Mouse (Mus musculus): ENCODE measurements around the gene Ikzf3. TPM values are rescaled to one million over a fixed set of nuclear protein-coding genes. Genes with fewer than 3 reads are reported as not detected.

Ikzf3 gene
- polyA plus RNA-seq, 1 experiment from 2014 or later: 1.2 TPM

GRCm38 (mm10) chr11:98542553-98542952, 3.3 kb downstream of the Ikzf3 start:
- Histone ChIP-seq H3K27ac (no peak overlapping the region), H3K9me3 (no peaks in the 10 kb centered on the region), H3K36me3 (no peaks in the 10 kb centered on the region), H3K4me3 (no peak overlapping the region), H3K9ac (no peak overlapping the region), H3K4me2 (no peak overlapping the region), H3K4me1 (peaks cover 8% of the 10 kb centered on the region), H3K27me3 (peaks cover 57% of the 10 kb centered on the region)
- ATAC-seq (ENCODE audit: borderline replicate concordance, extremely low read depth, low FRiP score, low TSS enrichment): no peak
- 66% methylated on average over 8 of the region's 8 CpGs for WGBS

GRCm38 (mm10) chr11:98540319-98540718, 5.5 kb downstream of the Ikzf3 start:
- no peak for ATAC-seq (ENCODE audit: borderline replicate concordance, extremely low read depth, low FRiP score, low TSS enrichment)
- WGBS: 76% methylated on average over 5 of the region's 5 CpGs
- H3K27me3 ChIP-seq: peaks cover 34% of the 10 kb centered on the region

GRCm38 (mm10) chr11:98537480-98538034, 8.3 kb downstream of the Ikzf3 start:
- Histone ChIP-seq H3K4me3 (no peak overlapping the region), H3K9ac (no peak overlapping the region), H3K4me2 (no peak overlapping the region), H3K36me3 (no peaks in the 10 kb centered on the region), H3K27ac (no peak overlapping the region), H3K27me3 (peaks cover 18% of the 10 kb centered on the region), H3K4me1 (no peaks in the 10 kb centered on the region), H3K9me3 (no peaks in the 10 kb centered on the region)
- no peak for ATAC-seq (ENCODE audit: borderline replicate concordance, extremely low read depth, low FRiP score, low TSS enrichment)

More at GRCm38 (mm10) chr11:98540319-98540718, 5.5 kb downstream of the Ikzf3 start:
- H3K4me2 ChIP-seq: no peak overlapping the region
- no peaks in the 10 kb centered on the region for H3K9me3 ChIP-seq
- H3K4me3 ChIP-seq: no peak overlapping the region
- peaks cover 2% of the 10 kb centered on the region for H3K4me1 ChIP-seq
- H3K27ac ChIP-seq: no peak overlapping the region
- H3K36me3 ChIP-seq: no peaks in the 10 kb centered on the region
- no peak overlapping the region for H3K9ac ChIP-seq

- Histone ChIP-seq H3K9me3 (no peaks in the 10 kb centered on the region), H3K27me3 (no peaks in the 10 kb centered on the region), H3K4me2 (no peak overlapping the region), H3K9ac (no peak overlapping the region), H3K4me3 (no peak overlapping the region), H3K36me3 (no peaks in the 10 kb centered on the region), H3K27ac (no peak overlapping the region), H3K4me1 (no peaks in the 10 kb centered on the region)
- ATAC-seq (ENCODE audit: borderline replicate concordance, extremely low read depth, low FRiP score, low TSS enrichment): no peak
- 72% methylated on average over 10 of the region's 10 CpGs for WGBS
Observed at GRCm38 (mm10) chr11:98526824-98527461, 18.9 kb downstream of the Ikzf3 start.

- no peaks in the 10 kb centered on the region for H3K9me3 ChIP-seq
- H3K4me3 ChIP-seq: no peak overlapping the region
- H3K4me2 ChIP-seq: no peak overlapping the region
- ATAC-seq (ENCODE audit: borderline replicate concordance, extremely low read depth, low FRiP score, low TSS enrichment): no peak
- no peaks in the 10 kb centered on the region for H3K27me3 ChIP-seq
- H3K4me1 ChIP-seq: no peaks in the 10 kb centered on the region
- H3K27ac ChIP-seq: no peak overlapping the region
- H3K9ac ChIP-seq: no peak overlapping the region
- WGBS: 45% methylated on average over 4 of the region's 4 CpGs
- H3K36me3 ChIP-seq: no peaks in the 10 kb centered on the region
Observed at GRCm38 (mm10) chr11:98525140-98525539, 20.7 kb downstream of the Ikzf3 start.

GRCm38 (mm10) chr11:98520468-98520867, 25.4 kb downstream of the Ikzf3 start:
- WGBS: 21% methylated on average over 10 of the region's 10 CpGs
- no peaks in the 10 kb centered on the region for H3K27me3 ChIP-seq
- H3K27ac ChIP-seq: 0 out of 2 replicates have a peak overlapping the region, but pooled peaks have one; percentile 44
- no peaks in the 10 kb centered on the region for H3K9me3 ChIP-seq
- H3K4me2 ChIP-seq: no peak overlapping the region
- no peaks in the 10 kb centered on the region for H3K36me3 ChIP-seq
- no peak for ATAC-seq (ENCODE audit: borderline replicate concordance, extremely low read depth, low FRiP score, low TSS enrichment)
- H3K9ac ChIP-seq: no peak overlapping the region
- no peaks in the 10 kb centered on the region for H3K4me1 ChIP-seq
- no peak overlapping the region for H3K4me3 ChIP-seq

GRCm38 (mm10) chr11:98513356-98513936, 32.4 kb downstream of the Ikzf3 start:
- whole genome bisulfite sequencing: 67% methylated on average over 6 of the region's 6 CpGs
- ATAC-seq (ENCODE audit: borderline replicate concordance, extremely low read depth, low FRiP score, low TSS enrichment): no peak
- no peaks in the 10 kb centered on the region for H3K27me3 ChIP-seq
- no peaks in the 10 kb centered on the region for H3K4me1 ChIP-seq
- H3K9me3 ChIP-seq: no peaks in the 10 kb centered on the region
- no peak overlapping the region for H3K27ac ChIP-seq
- H3K4me2 ChIP-seq: no peak overlapping the region
- no peak overlapping the region for H3K4me3 ChIP-seq
- no peak overlapping the region for H3K9ac ChIP-seq
- no peaks in the 10 kb centered on the region for H3K36me3 ChIP-seq

GRCm38 (mm10) chr11:98512881-98513280, 33.0 kb downstream of the Ikzf3 start:
- no peak for ATAC-seq (ENCODE audit: borderline replicate concordance, extremely low read depth, low FRiP score, low TSS enrichment)
- no peaks in the 10 kb centered on the region for H3K27me3 ChIP-seq
- WGBS: 88% methylated on average over 13 of the region's 13 CpGs
- no peak overlapping the region for H3K9ac ChIP-seq
- H3K4me2 ChIP-seq: no peak overlapping the region
- H3K36me3 ChIP-seq: no peaks in the 10 kb centered on the region
- no peak overlapping the region for H3K4me3 ChIP-seq
- H3K9me3 ChIP-seq: no peaks in the 10 kb centered on the region
- H3K4me1 ChIP-seq: no peaks in the 10 kb centered on the region
- no peak overlapping the region for H3K27ac ChIP-seq

- H3K4me3 ChIP-seq: no peak overlapping the region
- no peak overlapping the region for H3K9ac ChIP-seq
- H3K27ac ChIP-seq: no peak overlapping the region
- H3K4me2 ChIP-seq: no peak overlapping the region
- no peaks in the 10 kb centered on the region for H3K9me3 ChIP-seq
- no peaks in the 10 kb centered on the region for H3K27me3 ChIP-seq
- ATAC-seq (ENCODE audit: borderline replicate concordance, extremely low read depth, low FRiP score, low TSS enrichment): no peak
- 76% methylated on average over 8 of the region's 8 CpGs for WGBS
- no peaks in the 10 kb centered on the region for H3K4me1 ChIP-seq
- H3K36me3 ChIP-seq: no peaks in the 10 kb centered on the region
Observed at GRCm38 (mm10) chr11:98510125-98510524, 35.7 kb downstream of the Ikzf3 start.

- H3K36me3 ChIP-seq: no peaks in the 10 kb centered on the region
- no peak overlapping the region for H3K4me2 ChIP-seq
- 64% methylated on average over 7 of the region's 7 CpGs for WGBS
- no peak overlapping the region for H3K27ac ChIP-seq
- H3K9me3 ChIP-seq: no peaks in the 10 kb centered on the region
- H3K9ac ChIP-seq: no peak overlapping the region
- no peak for ATAC-seq (ENCODE audit: borderline replicate concordance, extremely low read depth, low FRiP score, low TSS enrichment)
- no peaks in the 10 kb centered on the region for H3K27me3 ChIP-seq
- no peaks in the 10 kb centered on the region for H3K4me1 ChIP-seq
- H3K4me3 ChIP-seq: no peak overlapping the region
Observed at GRCm38 (mm10) chr11:98509434-98509833, 36.4 kb downstream of the Ikzf3 start.

GRCm38 (mm10) chr11:98504926-98505325, 40.9 kb downstream of the Ikzf3 start:
- Histone ChIP-seq H3K4me3 (no peak overlapping the region), H3K9me3 (no peaks in the 10 kb centered on the region), H3K4me2 (no peak overlapping the region), H3K4me1 (no peaks in the 10 kb centered on the region), H3K36me3 (no peaks in the 10 kb centered on the region), H3K27ac (no peak overlapping the region), H3K27me3 (no peaks in the 10 kb centered on the region), H3K9ac (no peak overlapping the region)
- WGBS: 56% methylated on average over 3 of the region's 3 CpGs
- ATAC-seq (ENCODE audit: borderline replicate concordance, extremely low read depth, low FRiP score, low TSS enrichment): no peak

GRCm38 (mm10) chr11:98497388-98498288, 48.2 kb downstream of the Ikzf3 start:
- WGBS: 46% methylated on average over 22 of the region's 22 CpGs
- Histone ChIP-seq H3K27me3 (no peaks in the 10 kb centered on the region), H3K4me3 (no peak overlapping the region), H3K9me3 (no peaks in the 10 kb centered on the region), H3K9ac (no peak overlapping the region), H3K4me1 (no peaks in the 10 kb centered on the region; the same call in 1 of the 2 replicates), H3K4me2 (no peak overlapping the region), H3K27ac (no peak overlapping the region), H3K36me3 (no peaks in the 10 kb centered on the region)
- ATAC-seq (ENCODE audit: borderline replicate concordance, extremely low read depth, low FRiP score, low TSS enrichment): no peak
